Mouse (Mus musculus) embryonic facial prominence, embryonic 13.5 days (tissue): ENCODE measurements at regions not wholly inside any gene's neighbourhood (a gene's known extent, or its start where the extent isn't known, plus 50 kb on each side); places are given as distances from the start of the nearest gene placed in this dataset.

ENCODE experiments used
- ATAC-seq: fragments of 200-750 bp; cut with Nextera tagmentation; 2 replicates; pipeline ENCODE4 v1.8.0; 2017; ENCODE audit warnings: low read depth; ENCODE audit not compliant: insufficient number of reproducible peaks, insufficient read depth, low FRiP score, low TSS enrichment
- H3K27ac ChIP-seq: fragments of 300-500 bp; sonication (generic); 2 replicates; pipeline ENCODE4 v1.5.1; 2015; ENCODE audit warnings: moderate library complexity, mild to moderate bottlenecking, inconsistent platforms
- H3K27me3 ChIP-seq: fragments of 300-500 bp; sonication (generic); 2 replicates; pipeline ENCODE4 v1.6.1; 2015; ENCODE audit warnings: mild to moderate bottlenecking, inconsistent platforms
- H3K36me3 ChIP-seq: fragments of 300-500 bp; sonication (generic); 2 replicates; pipeline ENCODE4 v1.6.1; 2015; ENCODE audit warnings: mild to moderate bottlenecking, inconsistent platforms
- H3K4me1 ChIP-seq: fragments of 300-500 bp; sonication (generic); 2 replicates; pipeline ENCODE4 v1.6.1; 2015; ENCODE audit warnings: inconsistent platforms
- H3K4me2 ChIP-seq: fragments of 300-500 bp; sonication (generic); 2 replicates; pipeline ENCODE4 v1.6.1; 2015; ENCODE audit warnings: moderate library complexity, mild to moderate bottlenecking, inconsistent platforms
- H3K4me3 ChIP-seq: fragments of 300-500 bp; sonication (generic); 2 replicates; pipeline ENCODE4 v1.5.1; 2015; ENCODE audit warnings: mild to moderate bottlenecking, inconsistent platforms
- H3K9ac ChIP-seq: fragments of 300-500 bp; sonication (generic); 2 replicates; pipeline ENCODE4 v1.6.1; 2015; ENCODE audit warnings: mild to moderate bottlenecking, inconsistent platforms
- H3K9me3 ChIP-seq: fragments of 300-500 bp; sonication (generic); 2 replicates; pipeline ENCODE4 v1.6.1; 2016; ENCODE audit warnings: inconsistent platforms
- WGBS: fragments of 180-500 bp; shearing (Covaris S2); methylation state at CpG from one replicate; pipeline ENCODE4 v1.1.7; 2015; ENCODE audit warnings: mixed read lengths; 5-methylcytosine and 5-hydroxymethylcytosine counted together

DNA sequence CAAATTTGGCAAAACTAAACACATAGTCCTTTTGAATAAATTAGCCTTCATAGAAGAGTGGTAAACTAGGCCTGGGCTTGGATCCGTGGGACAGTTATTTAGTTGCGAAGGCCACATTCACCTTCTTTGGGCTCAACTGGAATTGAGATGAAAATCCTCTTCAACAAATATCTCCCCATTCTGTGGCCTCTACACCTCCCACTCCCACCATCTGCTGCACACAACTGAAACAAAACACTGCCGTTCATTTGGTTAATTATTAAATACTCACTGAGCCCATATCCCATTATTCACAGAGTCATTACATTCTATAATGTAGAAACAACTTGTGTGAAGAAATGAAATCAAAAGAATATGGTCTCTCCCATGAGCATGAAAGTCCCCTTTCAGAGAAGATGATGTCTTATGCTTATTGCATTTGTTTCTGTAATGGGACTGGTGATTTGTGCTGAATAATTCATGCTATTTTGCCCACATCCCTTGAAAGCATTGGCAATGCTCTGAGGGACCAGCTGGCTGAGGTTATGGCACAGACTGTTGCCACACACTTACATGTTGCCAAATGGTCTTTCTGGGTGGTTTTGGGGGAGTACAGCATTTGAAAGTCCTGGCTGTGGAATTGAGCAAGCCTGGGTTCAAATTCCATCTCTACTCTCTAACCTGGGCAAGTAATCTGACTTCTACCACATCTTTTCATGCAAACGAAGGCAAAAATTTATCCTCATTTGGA, 129.7 kb upstream of the Slc30a5 start:
- Histone ChIP-seq H3K36me3 (no peaks in the 10 kb centered on the region), H3K4me3 (no peak overlapping the region), H3K27ac (no peak overlapping the region), H3K4me1 (no peaks in the 10 kb centered on the region), H3K9ac (no peak overlapping the region), H3K27me3 (no peaks in the 10 kb centered on the region), H3K9me3 (no peaks in the 10 kb centered on the region), H3K4me2 (no peak overlapping the region)
- WGBS, result 87% methylated on average over 4 of the region's 4 CpGs
- no peak for ATAC-seq

DNA sequence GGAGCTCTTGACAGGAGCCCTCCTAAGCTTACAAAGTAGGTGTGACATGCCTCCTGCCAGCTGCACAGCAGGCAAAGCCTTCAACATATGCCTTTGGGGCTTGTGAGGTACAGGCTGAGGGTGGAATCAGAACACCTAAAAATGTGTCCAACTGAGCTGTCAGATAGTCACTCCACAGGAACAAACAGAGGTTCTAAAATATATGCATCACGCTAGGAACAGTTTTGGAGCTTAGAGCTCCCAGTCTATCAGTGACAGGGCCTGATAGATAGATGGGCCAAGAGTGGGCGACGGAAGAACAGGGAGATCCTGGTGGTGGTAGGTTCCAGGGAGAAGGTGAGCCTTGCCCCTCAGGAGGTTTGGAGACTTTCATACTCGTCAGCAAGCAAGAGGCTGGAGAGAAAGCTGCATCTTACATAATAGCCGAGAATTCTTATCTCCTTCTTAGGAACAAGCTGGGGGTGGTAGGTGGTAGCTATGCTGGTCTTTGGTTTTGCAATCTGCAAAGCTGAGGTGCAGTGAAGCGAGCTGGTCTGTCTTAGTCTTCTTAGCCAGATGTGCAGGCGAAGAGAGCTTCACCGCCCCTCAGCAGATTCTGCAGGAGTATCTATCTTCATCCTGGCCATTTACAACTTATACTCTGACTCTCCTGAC, 121.5 kb upstream of the Slc30a5 start:
- Histone ChIP-seq H3K4me3 (no peak overlapping the region), H3K4me2 (no peak overlapping the region), H3K27me3 (no peaks in the 10 kb centered on the region), H3K9me3 (no peaks in the 10 kb centered on the region), H3K4me1 (no peaks in the 10 kb centered on the region), H3K36me3 (no peaks in the 10 kb centered on the region), H3K9ac (no peak overlapping the region), H3K27ac (no peak overlapping the region)
- WGBS, result 78% methylated on average over 8 of the region's 8 CpGs
- no peak for ATAC-seq

DNA sequence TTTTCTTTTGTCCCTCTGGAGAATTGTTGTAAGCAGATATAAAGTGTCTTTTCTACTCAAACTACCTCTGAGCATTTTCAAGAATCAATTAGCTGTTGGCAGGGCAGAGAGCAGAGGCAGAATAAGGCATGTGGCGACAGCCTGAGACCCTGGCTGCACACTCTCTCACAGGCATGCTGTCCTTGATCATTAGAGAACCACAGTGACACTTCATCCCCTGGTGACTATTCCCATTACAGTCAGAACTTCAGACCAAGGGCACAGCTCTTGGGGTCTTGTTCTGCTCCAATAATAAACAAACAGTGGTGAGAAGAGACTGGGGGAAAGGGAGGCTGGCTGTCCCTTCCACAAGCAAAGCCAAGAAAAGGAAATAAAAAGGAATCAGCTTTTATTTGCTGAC, 120.9 kb upstream of the Slc30a5 start:
- Histone ChIP-seq H3K36me3 (no peaks in the 10 kb centered on the region), H3K9me3 (no peaks in the 10 kb centered on the region), H3K27me3 (no peaks in the 10 kb centered on the region), H3K9ac (no peak overlapping the region), H3K4me3 (no peak overlapping the region), H3K4me1 (no peaks in the 10 kb centered on the region), H3K4me2 (no peak overlapping the region), H3K27ac (no peak overlapping the region)
- no peak for ATAC-seq
- WGBS, result 50% methylated on average over 1 of the region's 1 CpGs

DNA sequence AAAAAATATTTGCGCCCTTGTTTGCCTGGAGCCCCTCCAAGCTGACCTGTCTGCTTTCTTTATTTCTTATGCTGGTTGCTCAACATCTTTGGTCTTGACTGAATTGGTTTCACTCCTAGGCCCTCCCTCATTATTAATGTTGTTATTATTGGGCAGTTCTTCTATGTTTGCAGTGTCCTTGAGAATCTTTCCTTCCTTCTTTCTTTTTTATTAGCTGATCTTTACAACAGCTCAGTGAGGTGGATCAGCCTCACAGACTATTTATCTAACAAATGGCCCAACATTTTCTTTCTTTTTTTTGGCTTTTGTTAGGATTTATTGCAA, 117.9 kb upstream of the Slc30a5 start:
- Histone ChIP-seq H3K4me1 (no peaks in the 10 kb centered on the region), H3K27ac (no peak overlapping the region), H3K36me3 (no peaks in the 10 kb centered on the region), H3K4me3 (no peak overlapping the region), H3K27me3 (no peaks in the 10 kb centered on the region), H3K9me3 (no peaks in the 10 kb centered on the region), H3K9ac (no peak overlapping the region), H3K4me2 (no peak overlapping the region)
- WGBS, result 98% methylated on average over 1 of the region's 1 CpGs
- ATAC-seq, result no peak

DNA sequence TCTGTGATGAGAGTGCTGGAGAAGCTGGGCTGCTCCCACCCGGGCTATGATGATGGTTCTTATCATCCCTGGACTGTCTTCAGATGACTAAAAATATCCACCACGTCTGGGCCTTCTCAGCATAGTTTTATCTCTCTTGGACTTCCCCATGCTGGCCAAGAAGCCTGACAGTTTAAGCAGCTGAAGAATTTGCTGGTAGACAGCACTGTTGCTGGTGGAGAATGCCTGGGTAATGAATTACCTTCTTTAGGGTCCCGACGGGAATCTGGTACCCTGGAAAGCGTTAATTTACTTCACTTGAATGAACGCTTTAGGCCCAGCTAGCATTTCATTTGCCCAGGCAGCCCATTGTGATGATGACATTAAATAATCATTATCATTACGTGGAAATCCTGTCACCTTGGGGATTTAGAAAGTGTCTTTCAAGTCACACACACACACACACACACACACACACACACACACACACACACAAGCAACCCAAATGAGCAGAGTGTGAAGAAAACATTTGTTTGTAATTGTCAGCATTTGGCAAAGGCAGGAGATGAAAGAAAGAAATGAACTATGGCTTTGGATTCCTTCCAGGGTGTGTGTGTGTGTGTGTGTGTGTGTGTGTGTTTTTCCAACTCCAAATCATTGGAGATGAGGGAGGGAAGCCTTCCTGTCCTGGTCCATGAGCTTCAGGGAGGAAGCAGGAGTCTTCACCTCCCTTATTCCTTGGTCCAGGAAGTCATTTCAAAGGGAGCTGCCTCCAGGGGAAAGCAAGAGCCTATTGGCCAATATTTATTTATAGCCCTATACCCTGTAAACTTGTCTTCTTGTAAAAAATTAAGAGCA, 117.3 kb upstream of the Slc30a5 start:
- WGBS, result 60% methylated on average over 7 of the region's 7 CpGs
- Histone ChIP-seq H3K4me2 (no peak overlapping the region), H3K4me3 (no peak overlapping the region), H3K9me3 (no peaks in the 10 kb centered on the region), H3K36me3 (no peaks in the 10 kb centered on the region), H3K4me1 (no peaks in the 10 kb centered on the region), H3K9ac (no peak overlapping the region), H3K27me3 (no peaks in the 10 kb centered on the region), H3K27ac (no peak overlapping the region)
- no peak for ATAC-seq

DNA sequence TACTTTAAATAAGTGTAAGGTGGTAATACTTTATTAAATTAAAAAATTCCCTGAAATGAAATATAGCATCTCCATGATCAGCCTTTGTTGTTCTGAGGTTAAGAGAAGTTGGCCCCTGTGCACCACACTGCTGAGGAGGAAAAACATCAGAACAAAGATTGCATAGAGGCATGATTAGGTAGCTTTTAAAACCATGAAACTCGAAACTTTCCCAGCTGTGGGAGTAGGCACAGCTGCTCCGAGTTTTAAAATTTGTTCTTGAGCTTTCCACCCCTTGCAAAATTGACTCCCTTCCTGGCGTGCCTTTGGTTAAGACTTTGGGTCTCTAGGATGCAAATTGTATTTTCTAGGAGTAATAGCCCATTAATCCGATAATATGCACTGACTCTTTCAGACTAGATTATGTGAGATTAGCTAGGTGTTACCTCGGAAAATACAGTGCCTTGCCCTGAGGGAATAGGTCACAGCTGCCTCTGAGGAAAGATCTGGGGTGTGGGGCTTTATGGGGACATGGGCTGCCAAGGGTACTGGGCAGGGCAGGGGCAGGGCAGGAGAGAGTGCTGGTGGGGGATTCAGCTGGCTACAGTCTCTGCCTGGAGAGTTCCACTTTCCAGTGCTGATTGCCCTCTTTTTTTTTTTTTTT, 110.1 kb upstream of the Slc30a5 start:
- 11% methylated on average over 5 of the region's 5 CpGs for WGBS
- Histone ChIP-seq H3K27me3 (no peaks in the 10 kb centered on the region), H3K9me3 (no peaks in the 10 kb centered on the region), H3K27ac (peak overlapping the region; percentile 72), H3K4me2 (no peak overlapping the region), H3K4me3 (no peak overlapping the region), H3K9ac (no peak overlapping the region), H3K36me3 (no peaks in the 10 kb centered on the region), H3K4me1 (peaks cover 6% of the 10 kb centered on the region)
- peak; percentile 56; the same call in 1 of the 2 replicates for ATAC-seq

DNA sequence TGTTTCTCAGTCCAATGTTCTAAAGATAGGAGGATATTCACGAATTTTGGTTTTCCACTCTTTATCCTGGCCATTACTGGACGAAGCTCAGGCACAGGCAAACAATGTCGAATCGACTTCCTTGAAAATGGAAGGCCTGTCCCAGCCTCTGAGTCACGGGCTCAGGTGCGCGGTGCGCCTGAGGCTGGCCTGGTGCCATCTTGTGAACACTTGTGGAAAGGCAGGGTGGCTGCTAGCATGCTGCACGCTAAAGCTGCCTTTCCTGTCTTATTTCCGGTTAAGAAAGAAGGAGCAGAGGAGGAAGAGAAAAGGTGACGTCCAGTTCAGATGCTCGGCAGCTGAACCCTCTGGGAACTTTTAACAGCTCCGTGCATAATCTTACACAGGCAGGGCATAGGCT, 107.6 kb upstream of the Slc30a5 start:
- no peak overlapping the region for H3K9ac ChIP-seq
- peaks cover 6% of the 10 kb centered on the region for H3K4me1 ChIP-seq
- H3K4me2 ChIP-seq, result no peak overlapping the region
- ATAC-seq, result no peak
- no peaks in the 10 kb centered on the region for H3K36me3 ChIP-seq
- WGBS, result 69% methylated on average over 13 of the region's 13 CpGs
- no peak overlapping the region for H3K27ac ChIP-seq
- H3K4me3 ChIP-seq, result no peak overlapping the region
- no peaks in the 10 kb centered on the region for H3K9me3 ChIP-seq
- H3K27me3 ChIP-seq, result no peaks in the 10 kb centered on the region

DNA sequence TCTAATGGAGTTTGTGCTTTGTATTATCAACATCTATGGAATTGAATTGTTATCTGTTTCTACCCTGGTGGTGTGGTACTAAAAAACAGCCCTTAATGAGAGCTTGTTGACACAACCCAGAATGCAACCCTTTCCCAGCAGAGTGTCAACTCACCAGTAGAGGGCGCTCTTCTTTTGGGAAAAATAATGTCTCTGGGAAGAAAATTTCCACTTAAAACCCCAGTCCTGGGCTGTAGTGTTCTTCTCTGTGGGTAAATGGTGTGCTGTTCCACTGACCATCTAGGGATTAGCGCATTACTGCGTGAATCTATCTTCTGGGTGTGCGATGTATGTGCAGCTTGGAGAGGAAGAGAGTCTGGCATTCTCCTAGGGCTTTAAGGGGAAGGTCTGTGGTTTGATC, 106.5 kb upstream of the Slc30a5 start:
- no peak overlapping the region for H3K27ac ChIP-seq
- WGBS, result 32% methylated on average over 4 of the region's 4 CpGs
- no peak overlapping the region for H3K9ac ChIP-seq
- H3K36me3 ChIP-seq, result no peaks in the 10 kb centered on the region
- peaks cover 6% of the 10 kb centered on the region for H3K4me1 ChIP-seq
- ATAC-seq, result no peak
- H3K9me3 ChIP-seq, result no peaks in the 10 kb centered on the region
- H3K4me2 ChIP-seq, result no peak overlapping the region
- no peak overlapping the region for H3K4me3 ChIP-seq
- H3K27me3 ChIP-seq, result no peaks in the 10 kb centered on the region

DNA sequence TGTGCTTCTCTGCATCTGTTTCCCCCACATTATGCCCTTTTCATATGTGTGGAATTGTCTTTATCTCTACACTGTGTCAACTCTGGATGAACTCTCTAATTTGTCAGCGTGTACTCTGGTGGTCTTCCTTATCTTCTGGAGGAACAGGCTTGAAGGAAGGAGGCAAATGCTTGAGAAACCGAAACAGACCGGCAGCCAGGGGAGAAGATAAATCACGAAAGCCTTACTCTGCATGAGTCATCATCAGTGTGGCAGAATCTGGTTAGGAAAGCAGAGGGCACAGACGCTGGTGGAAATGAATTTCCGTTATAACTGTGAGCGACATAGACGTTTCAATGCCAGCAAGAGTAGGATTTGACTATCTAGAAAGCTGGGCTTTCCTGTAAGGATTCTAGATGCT, 100.0 kb upstream of the Slc30a5 start:
- Histone ChIP-seq H3K4me1 (no peaks in the 10 kb centered on the region), H3K9ac (no peak overlapping the region), H3K4me3 (no peak overlapping the region), H3K27ac (no peak overlapping the region), H3K4me2 (no peak overlapping the region), H3K36me3 (no peaks in the 10 kb centered on the region), H3K9me3 (no peaks in the 10 kb centered on the region), H3K27me3 (no peaks in the 10 kb centered on the region)
- ATAC-seq, result no peak
- 92% methylated on average over 8 of the region's 8 CpGs for WGBS

DNA sequence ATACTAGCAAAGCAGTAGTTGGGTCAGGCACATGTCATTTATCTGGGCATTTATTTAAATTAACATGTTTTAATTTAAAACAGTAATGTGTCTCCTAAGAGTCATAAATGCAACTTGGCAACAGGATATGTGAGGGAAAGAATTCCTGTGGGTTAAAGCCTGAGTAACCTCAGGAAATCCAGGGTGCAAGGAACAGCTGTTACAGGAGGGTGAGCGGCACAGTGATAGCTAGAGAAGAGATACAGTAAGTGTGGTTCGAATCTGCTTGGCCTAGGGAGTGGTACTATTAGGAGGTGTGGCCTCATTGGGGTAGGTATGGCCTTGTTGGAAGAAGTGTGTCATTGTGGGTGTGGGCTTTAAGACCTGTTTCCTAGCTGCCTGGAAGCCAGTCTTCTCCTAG, 66.3 kb upstream of the Slc30a5 start:
- Histone ChIP-seq H3K27ac (no peak overlapping the region), H3K9me3 (no peaks in the 10 kb centered on the region), H3K27me3 (no peaks in the 10 kb centered on the region), H3K4me1 (0 out of 2 replicates have a peak, but pooled peaks cover 4% of the 10 kb centered on the region), H3K36me3 (no peaks in the 10 kb centered on the region), H3K4me2 (no peak overlapping the region), H3K4me3 (no peak overlapping the region), H3K9ac (no peak overlapping the region)
- ATAC-seq, result no peak
- 81% methylated on average over 2 of the region's 2 CpGs for WGBS

DNA sequence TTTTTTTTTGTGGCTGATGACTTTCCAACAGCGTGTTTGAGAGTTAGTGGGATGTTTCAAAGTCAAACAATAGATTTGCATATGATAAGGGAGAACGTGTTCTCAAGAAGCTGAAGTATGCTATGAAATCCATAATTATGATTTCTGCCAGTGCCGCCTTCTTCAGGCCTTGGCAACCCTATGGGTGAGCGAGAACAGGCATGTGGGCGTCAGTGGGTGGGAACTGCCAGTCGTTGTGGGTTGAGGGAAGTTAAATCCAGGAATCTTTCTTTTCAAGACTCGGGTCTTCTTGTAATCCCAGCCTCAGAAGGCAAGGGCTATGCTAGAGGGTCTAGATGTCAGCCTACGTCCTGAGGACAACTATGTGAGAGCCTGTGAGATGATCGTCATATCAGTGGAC, 60.6 kb upstream of the Slc30a5 start:
- Histone ChIP-seq H3K9ac (no peak overlapping the region), H3K27me3 (0 out of 2 replicates have a peak, but pooled peaks cover 7% of the 10 kb centered on the region), H3K36me3 (no peaks in the 10 kb centered on the region), H3K9me3 (no peaks in the 10 kb centered on the region), H3K27ac (no peak overlapping the region), H3K4me2 (no peak overlapping the region), H3K4me1 (peaks cover 17% of the 10 kb centered on the region), H3K4me3 (no peak overlapping the region)
- no peak for ATAC-seq
- 87% methylated on average over 9 of the region's 9 CpGs for WGBS
